Mouse (Mus musculus): ENCODE measurements at regions not wholly inside any gene's neighbourhood (a gene's known extent, or its start where the extent isn't known, plus 50 kb on each side); places are given as distances from the start of the nearest gene placed in this dataset.

GRCm38 (mm10) chr19:15796466-15796865 lies 150.7 kb downstream of the Psat1 start:
- TF ChIP-seq CTCF (IDR thresholded peaks at IDR 0.05; ENCODE audit: extremely low read depth, insufficient read length, insufficient replicate concordance, low read depth, low read length) = no peak
- TF ChIP-seq POLR2A (IDR thresholded peaks at IDR 0.05; ENCODE audit: low read depth, low read length) = no peak
- Histone ChIP-seq H3K27me3 (ENCODE audit: control insufficient read depth, insufficient read depth, low read length) (no peaks in the 10 kb centered on the region), H3K36me3 (ENCODE audit: control insufficient read depth, insufficient read depth, low read length) (no peaks in the 10 kb centered on the region), H3K4me1 (ENCODE audit: control insufficient read depth, insufficient read depth, insufficient read length, low read length) (0 out of 2 replicates have a peak, but pooled peaks cover 1% of the 10 kb centered on the region), H3K4me3 (ENCODE audit: low read depth, low read length) (no peak overlapping the region), H3K27ac (ENCODE audit: insufficient read depth, low read depth, low read length) (no peak overlapping the region)
- 16% methylated on average over 4 of the region's 4 CpGs for WGBS

GRCm38 (mm10) chr19:15791942-15792341 lies 155.2 kb downstream of the Psat1 start:
- Histone ChIP-seq H3K4me3 (ENCODE audit: low read depth, low read length) (no peak overlapping the region), H3K4me1 (ENCODE audit: control insufficient read depth, insufficient read depth, insufficient read length, low read length) (no peaks in the 10 kb centered on the region), H3K27me3 (ENCODE audit: control insufficient read depth, insufficient read depth, low read length) (no peaks in the 10 kb centered on the region), H3K36me3 (ENCODE audit: control insufficient read depth, insufficient read depth, low read length) (no peaks in the 10 kb centered on the region), H3K27ac (ENCODE audit: insufficient read depth, low read depth, low read length) (no peak overlapping the region)
- TF ChIP-seq POLR2A (IDR thresholded peaks at IDR 0.05; ENCODE audit: low read depth, low read length) = no peak
- TF ChIP-seq CTCF (IDR thresholded peaks at IDR 0.05; ENCODE audit: extremely low read depth, insufficient read length, insufficient replicate concordance, low read depth, low read length) = no peak
- 70% methylated on average over 4 of the region's 4 CpGs for WGBS

- Histone ChIP-seq H3K4me1 (ENCODE audit: control insufficient read depth, insufficient read depth, insufficient read length, low read length) (no peaks in the 10 kb centered on the region), H3K4me3 (ENCODE audit: low read depth, low read length) (no peak overlapping the region), H3K27ac (ENCODE audit: insufficient read depth, low read depth, low read length) (no peak overlapping the region), H3K36me3 (ENCODE audit: control insufficient read depth, insufficient read depth, low read length) (no peaks in the 10 kb centered on the region), H3K27me3 (ENCODE audit: control insufficient read depth, insufficient read depth, low read length) (no peaks in the 10 kb centered on the region)
- WGBS = 37% methylated on average over 12 of the region's 12 CpGs
- TF ChIP-seq POLR2A (IDR thresholded peaks at IDR 0.05; ENCODE audit: low read depth, low read length) = no peak
- TF ChIP-seq CTCF (IDR thresholded peaks at IDR 0.05; ENCODE audit: extremely low read depth, insufficient read length, insufficient replicate concordance, low read depth, low read length) = no peak
Observed at GRCm38 (mm10) chr19:15791264-15791913, 155.7 kb downstream of the Psat1 start.

GRCm38 (mm10) chr19:15790620-15791263 lies 156.4 kb downstream of the Psat1 start:
- TF ChIP-seq CTCF (IDR thresholded peaks at IDR 0.05; ENCODE audit: extremely low read depth, insufficient read length, insufficient replicate concordance, low read depth, low read length) (no peak), POLR2A (IDR thresholded peaks at IDR 0.05; ENCODE audit: low read depth, low read length) (no peak)

GRCm38 (mm10) chr19:15789741-15790140 lies 157.4 kb downstream of the Psat1 start:
- no peak overlapping the region for H3K4me3 ChIP-seq (ENCODE audit: low read depth, low read length)
- no peaks in the 10 kb centered on the region for H3K4me1 ChIP-seq (ENCODE audit: control insufficient read depth, insufficient read depth, insufficient read length, low read length)
- no peaks in the 10 kb centered on the region for H3K36me3 ChIP-seq (ENCODE audit: control insufficient read depth, insufficient read depth, low read length)
- no peak overlapping the region for H3K27ac ChIP-seq (ENCODE audit: insufficient read depth, low read depth, low read length)
- TF ChIP-seq CTCF (IDR thresholded peaks at IDR 0.05; ENCODE audit: extremely low read depth, insufficient read length, insufficient replicate concordance, low read depth, low read length) (no peak), POLR2A (IDR thresholded peaks at IDR 0.05; ENCODE audit: low read depth, low read length) (no peak)
- no peaks in the 10 kb centered on the region for H3K27me3 ChIP-seq (ENCODE audit: control insufficient read depth, insufficient read depth, low read length)
- WGBS = 64% methylated on average over 5 of the region's 5 CpGs

More at GRCm38 (mm10) chr19:15790620-15791263, 156.4 kb downstream of the Psat1 start:
- no peak overlapping the region for H3K27ac ChIP-seq (ENCODE audit: insufficient read depth, low read depth, low read length)
- H3K36me3 ChIP-seq (ENCODE audit: control insufficient read depth, insufficient read depth, low read length) = no peaks in the 10 kb centered on the region
- 27% methylated on average over 13 of the region's 13 CpGs for WGBS
- no peaks in the 10 kb centered on the region for H3K4me1 ChIP-seq (ENCODE audit: control insufficient read depth, insufficient read depth, insufficient read length, low read length)
- H3K27me3 ChIP-seq (ENCODE audit: control insufficient read depth, insufficient read depth, low read length) = no peaks in the 10 kb centered on the region
- H3K4me3 ChIP-seq (ENCODE audit: low read depth, low read length) = no peak overlapping the region

GRCm38 (mm10) chr19:15784644-15785043 lies 162.5 kb downstream of the Psat1 start:
- no peak overlapping the region for H3K27ac ChIP-seq (ENCODE audit: insufficient read depth, low read depth, low read length)
- no peaks in the 10 kb centered on the region for H3K27me3 ChIP-seq (ENCODE audit: control insufficient read depth, insufficient read depth, low read length)
- 63% methylated on average over 4 of the region's 4 CpGs for WGBS
- TF ChIP-seq POLR2A (IDR thresholded peaks at IDR 0.05; ENCODE audit: low read depth, low read length) (no peak), CTCF (IDR thresholded peaks at IDR 0.05; ENCODE audit: extremely low read depth, insufficient read length, insufficient replicate concordance, low read depth, low read length) (no peak)
- H3K4me3 ChIP-seq (ENCODE audit: low read depth, low read length) = no peak overlapping the region
- H3K4me1 ChIP-seq (ENCODE audit: control insufficient read depth, insufficient read depth, insufficient read length, low read length) = no peaks in the 10 kb centered on the region
- no peaks in the 10 kb centered on the region for H3K36me3 ChIP-seq (ENCODE audit: control insufficient read depth, insufficient read depth, low read length)

- Histone ChIP-seq H3K27ac (ENCODE audit: insufficient read depth, low read depth, low read length) (no peak overlapping the region), H3K27me3 (ENCODE audit: control insufficient read depth, insufficient read depth, low read length) (no peaks in the 10 kb centered on the region), H3K4me3 (ENCODE audit: low read depth, low read length) (no peak overlapping the region), H3K4me1 (ENCODE audit: control insufficient read depth, insufficient read depth, insufficient read length, low read length) (no peaks in the 10 kb centered on the region), H3K36me3 (ENCODE audit: control insufficient read depth, insufficient read depth, low read length) (no peaks in the 10 kb centered on the region)
- no peak for TF ChIP-seq CTCF (IDR thresholded peaks at IDR 0.05; ENCODE audit: extremely low read depth, insufficient read length, insufficient replicate concordance, low read depth, low read length)
- no peak for TF ChIP-seq POLR2A (IDR thresholded peaks at IDR 0.05; ENCODE audit: low read depth, low read length)
- WGBS = 32% methylated on average over 4 of the region's 4 CpGs
Observed at GRCm38 (mm10) chr19:15769651-15770050, 177.5 kb downstream of the Psat1 start.
